Mouse (Mus musculus): Measurements from ENCODE around the gene Gm26938. TPM values are rescaled to one million over a fixed set of nuclear protein-coding genes. Genes with fewer than 3 reads are reported as not detected.

Gene Gm26938
- total and polyA plus RNA-seq, 2 experiments from 2014 or later: not detected

- Histone ChIP-seq H3K4me1 (ENCODE audit: insufficient read depth) (peaks cover 20% of the 10 kb centered on the region), H3K4me2 (ENCODE audit: low read depth) (peak overlapping the region; percentile 90; the same call in 1 of the 2 replicates), H3K27me3 (ENCODE audit: insufficient read depth, low read length) (no peaks in the 10 kb centered on the region), H3K4me3 (ENCODE audit: low read depth, low read length) (no peak overlapping the region), H3K9me3 (ENCODE audit: low read length) (no peaks in the 10 kb centered on the region), H3K27ac (ENCODE audit: low read depth, low read length) (peak overlapping the region; percentile 92; the same call in 1 of the 2 replicates), H3K9ac (0 out of 2 replicates have a peak overlapping the region, but pooled peaks have one; percentile 62), H3K36me3 (ENCODE audit: insufficient read depth) (peaks cover 15% of the 10 kb centered on the region)
- ATAC-seq (no peak), DNase-seq (no peak)
- WGBS: 88% methylated on average over 9 of the region's 9 CpGs
- no peak for TF ChIP-seq CTCF (IDR thresholded peaks at IDR 0.05; ENCODE audit: low read depth)
These were observed 27.2 kb downstream of the Gm26938 start for GRCm38 (mm10) chr5:139799041-139799440.

- Histone ChIP-seq H3K4me1 (ENCODE audit: insufficient read depth) (peaks cover 20% of the 10 kb centered on the region), H3K36me3 (ENCODE audit: insufficient read depth) (peaks cover 15% of the 10 kb centered on the region), H3K27me3 (ENCODE audit: insufficient read depth, low read length) (no peaks in the 10 kb centered on the region), H3K9ac (peak overlapping the region; percentile 62), H3K27ac (ENCODE audit: low read depth, low read length) (peak overlapping the region; percentile 92), H3K9me3 (ENCODE audit: low read length) (no peaks in the 10 kb centered on the region), H3K4me3 (ENCODE audit: low read depth, low read length) (peak overlapping the region; percentile 41), H3K4me2 (ENCODE audit: low read depth) (peak overlapping the region; percentile 90)
- 29% methylated on average over 11 of the region's 12 CpGs for WGBS
- peak; percentile 24 for DNase-seq
- peak; percentile 50 for ATAC-seq
- no peak for TF ChIP-seq CTCF (IDR thresholded peaks at IDR 0.05; ENCODE audit: low read depth)
These were observed 27.9 kb downstream of the Gm26938 start for GRCm38 (mm10) chr5:139798168-139798900.

- peak overlapping the region; percentile 92 for H3K27ac ChIP-seq (ENCODE audit: low read depth, low read length)
- no peak for TF ChIP-seq CTCF (IDR thresholded peaks at IDR 0.05; ENCODE audit: low read depth)
- 14% methylated on average over 11 of the region's 11 CpGs for WGBS
- no peaks in the 10 kb centered on the region for H3K9me3 ChIP-seq (ENCODE audit: low read length)
- H3K9ac ChIP-seq: peak overlapping the region; percentile 62
- H3K36me3 ChIP-seq (ENCODE audit: insufficient read depth): peaks cover 15% of the 10 kb centered on the region
- peak; percentile 93 for ATAC-seq
- no peaks in the 10 kb centered on the region for H3K27me3 ChIP-seq (ENCODE audit: insufficient read depth, low read length)
- peak overlapping the region; percentile 90 for H3K4me2 ChIP-seq (ENCODE audit: low read depth)
- H3K4me3 ChIP-seq (ENCODE audit: low read depth, low read length): peak overlapping the region; percentile 41
- peak; percentile 97 for DNase-seq
- H3K4me1 ChIP-seq (ENCODE audit: insufficient read depth): peaks cover 22% of the 10 kb centered on the region
These were observed 28.6 kb downstream of the Gm26938 start for GRCm38 (mm10) chr5:139797473-139798167.

- Histone ChIP-seq H3K27ac (ENCODE audit: low read depth, low read length) (peak overlapping the region; percentile 59), H3K4me1 (ENCODE audit: insufficient read depth) (peaks cover 29% of the 10 kb centered on the region), H3K36me3 (ENCODE audit: insufficient read depth) (peaks cover 15% of the 10 kb centered on the region), H3K9ac (no peak overlapping the region), H3K9me3 (ENCODE audit: low read length) (no peaks in the 10 kb centered on the region), H3K4me2 (ENCODE audit: low read depth) (peak overlapping the region; percentile 90), H3K27me3 (ENCODE audit: insufficient read depth, low read length) (no peaks in the 10 kb centered on the region), H3K4me3 (ENCODE audit: low read depth, low read length) (no peak overlapping the region)
- TF ChIP-seq CTCF (IDR thresholded peaks at IDR 0.05; ENCODE audit: low read depth): no peak
- ATAC-seq (peak; percentile 21), DNase-seq (peak; percentile 41)
- WGBS: 16% methylated on average over 13 of the region's 13 CpGs
These were observed 29.3 kb downstream of the Gm26938 start for GRCm38 (mm10) chr5:139796900-139797299.

GRCm38 (mm10) chr5:139796001-139796620 lies 30.1 kb downstream of the Gm26938 start:
- ATAC-seq: no peak
- peaks cover 30% of the 10 kb centered on the region for H3K4me1 ChIP-seq (ENCODE audit: insufficient read depth)
- WGBS: 74% methylated on average over 9 of the region's 9 CpGs

GRCm38 (mm10) chr5:139794938-139795337 lies 31.3 kb downstream of the Gm26938 start:
- Histone ChIP-seq H3K4me3 (ENCODE audit: low read depth, low read length) (no peak overlapping the region), H3K9me3 (ENCODE audit: low read length) (no peaks in the 10 kb centered on the region), H3K36me3 (ENCODE audit: insufficient read depth) (peaks cover 2% of the 10 kb centered on the region; the same call in 1 of the 2 replicates), H3K27ac (ENCODE audit: low read depth, low read length) (no peak overlapping the region), H3K4me2 (ENCODE audit: low read depth) (no peak overlapping the region), H3K9ac (no peak overlapping the region), H3K27me3 (ENCODE audit: insufficient read depth, low read length) (no peaks in the 10 kb centered on the region), H3K4me1 (ENCODE audit: insufficient read depth) (peaks cover 30% of the 10 kb centered on the region)
- DNase-seq (no peak), ATAC-seq (no peak)
- TF ChIP-seq CTCF (IDR thresholded peaks at IDR 0.05; ENCODE audit: low read depth): no peak
- 66% methylated on average over 10 of the region's 10 CpGs for WGBS

More at GRCm38 (mm10) chr5:139796001-139796620, 30.1 kb downstream of the Gm26938 start:
- H3K27ac ChIP-seq (ENCODE audit: low read depth, low read length): no peak overlapping the region
- peaks cover 14% of the 10 kb centered on the region for H3K36me3 ChIP-seq (ENCODE audit: insufficient read depth)
- no peaks in the 10 kb centered on the region for H3K9me3 ChIP-seq (ENCODE audit: low read length)
- H3K9ac ChIP-seq: no peak overlapping the region
- no peak overlapping the region for H3K4me2 ChIP-seq (ENCODE audit: low read depth)
- no peaks in the 10 kb centered on the region for H3K27me3 ChIP-seq (ENCODE audit: insufficient read depth, low read length)
- no peak for DNase-seq
- H3K4me3 ChIP-seq (ENCODE audit: low read depth, low read length): no peak overlapping the region
- no peak for TF ChIP-seq CTCF (IDR thresholded peaks at IDR 0.05; ENCODE audit: low read depth)

Measured in forebrain, postnatal 0 days (tissue).